In the genomic region with DNA sequence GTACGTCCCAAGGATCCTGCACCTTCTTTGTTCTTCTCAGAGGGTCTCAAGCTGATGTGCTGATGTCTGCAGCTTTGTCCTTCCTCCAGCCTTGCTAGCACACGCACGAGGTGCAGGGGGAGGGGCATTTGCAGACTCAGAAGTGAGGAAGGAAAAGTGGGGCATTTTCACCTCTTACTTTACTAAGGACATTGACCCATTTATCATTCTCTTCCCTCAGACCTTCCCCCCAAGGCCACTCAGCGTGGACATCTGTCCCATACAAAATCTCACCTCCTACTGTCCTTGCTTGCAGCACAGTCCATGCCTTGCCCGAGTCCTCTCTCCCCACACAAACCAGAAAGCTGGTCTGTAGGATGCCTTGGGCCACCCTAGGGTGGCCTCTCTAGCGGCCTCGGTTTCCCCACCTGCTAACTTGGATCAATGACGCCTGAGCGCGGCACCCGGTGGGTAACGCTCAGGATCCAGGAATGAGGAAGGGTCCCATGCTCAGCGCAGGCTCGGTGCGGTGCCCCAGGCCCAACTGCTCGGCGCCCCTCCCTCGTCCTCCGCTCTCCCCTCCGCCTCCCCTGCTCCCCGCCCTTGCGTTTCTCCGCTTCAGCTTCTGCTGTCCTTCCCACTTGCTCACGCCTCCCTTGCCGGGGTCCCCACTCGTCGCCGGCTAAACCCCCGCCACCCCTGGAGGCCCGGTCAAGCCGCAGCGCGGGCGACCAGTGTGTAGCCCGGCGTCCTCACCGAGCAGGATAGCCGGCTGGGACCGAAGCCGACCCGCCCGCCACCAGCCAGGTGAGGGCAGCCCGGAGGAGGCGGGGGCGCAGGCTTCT, we compare ENCODE assay signal across 8 mouse cellular contexts. TPM values are rescaled to one million over a fixed set of nuclear protein-coding genes. Genes with fewer than 3 reads are reported as not detected.
DNase-seq lines count a peak whose midpoint lies in the region; ATAC-seq and TF ChIP-seq lines count a peak whose summit lies in the region.

A gene (plus strand): TSS at position 643 of the 824 bp plus-strand sequence.

- H3K9ac ChIP-seq in embryonic facial prominence, embryonic 13.5 days = peak within 1 kb of the TSS; percentile 81
- peak within 1 kb of the TSS; percentile 52 for H3K9ac ChIP-seq in intestine, embryonic 15.5 days
- peak within 1 kb of the TSS; percentile 33; the same call in 1 of the 2 replicates for H3K9ac ChIP-seq in liver, embryonic 12.5 days

- peaks cover 66% of the 10 kb centered on the region for H3K27me3 ChIP-seq in heart, embryonic 10.5 days (ENCODE audit: insufficient read depth, poor library complexity, severe bottlenecking)
- H3K27me3 ChIP-seq in embryonic facial prominence, embryonic 13.5 days = peaks cover 64% of the 10 kb centered on the region
- H3K27me3 ChIP-seq in intestine, embryonic 15.5 days (replicated peaks) = peaks cover 41% of the 10 kb centered on the region
- H3K27me3 ChIP-seq in liver, embryonic 12.5 days (replicated peaks) = peaks cover 96% of the 10 kb centered on the region

- H3K4me2 ChIP-seq in embryonic facial prominence, embryonic 13.5 days = peak within 1 kb of the TSS; percentile 89
- H3K4me2 ChIP-seq in intestine, embryonic 15.5 days (replicated peaks) = peak within 1 kb of the TSS; percentile 95
- H3K4me2 ChIP-seq in liver, embryonic 12.5 days = peak within 1 kb of the TSS; percentile 70

- H3K36me3 ChIP-seq in heart, embryonic 10.5 days = no peaks in the 10 kb centered on the region
- H3K36me3 ChIP-seq in embryonic facial prominence, embryonic 13.5 days = no peaks in the 10 kb centered on the region
- H3K36me3 ChIP-seq in intestine, embryonic 15.5 days = no peaks in the 10 kb centered on the region
- H3K36me3 ChIP-seq in liver, embryonic 12.5 days = no peaks in the 10 kb centered on the region

- WGBS in heart, embryonic 10.5 days = 2% methylated on average over 45 of the region's 45 CpGs
- 1% methylated on average over 45 of the region's 45 CpGs for WGBS in embryonic facial prominence, embryonic 13.5 days
- 2% methylated on average over 45 of the region's 45 CpGs for WGBS in intestine, embryonic 15.5 days
- WGBS in liver, embryonic 12.5 days (ENCODE audit: insufficient replicate concordance) = 3% methylated on average over 45 of the region's 45 CpGs

- peak; percentile 65; the same call in 1 of the 2 replicates for ATAC-seq in embryonic facial prominence, embryonic 13.5 days (ENCODE audit: insufficient number of reproducible peaks, insufficient read depth, low FRiP score, low TSS enrichment, low read depth)
- ATAC-seq in intestine, embryonic 15.5 days = 0 out of 2 replicates have a peak, but pooled peaks have one; percentile 24
- ATAC-seq in liver, embryonic 12.5 days = no peak

- H3K4me3 ChIP-seq in heart, embryonic 10.5 days = peak within 1 kb of the TSS; percentile 68
- H3K4me3 ChIP-seq in bone marrow macrophage, adult 2 months (ENCODE audit: insufficient read depth, low read length) = peak within 1 kb of the TSS; percentile 11
- H3K4me3 ChIP-seq in embryonic facial prominence, embryonic 13.5 days = peak within 1 kb of the TSS; percentile 56
- peak within 1 kb of the TSS; percentile 49 for H3K4me3 ChIP-seq in intestine, embryonic 15.5 days (replicated peaks)
- peak within 1 kb of the TSS; percentile 52 for H3K4me3 ChIP-seq in liver, embryonic 12.5 days

- no peak for TF ChIP-seq CTCF in bone marrow macrophage, adult 2 months (IDR thresholded peaks at IDR 0.05; ENCODE audit: low read depth, low read length)

- H3K9me3 ChIP-seq in heart, embryonic 10.5 days = no peaks in the 10 kb centered on the region
- H3K9me3 ChIP-seq in embryonic facial prominence, embryonic 13.5 days = peaks cover 4% of the 10 kb centered on the region; the same call in 1 of the 2 replicates
- H3K9me3 ChIP-seq in intestine, embryonic 15.5 days = no peaks in the 10 kb centered on the region
- 0 out of 2 replicates have a peak, but pooled peaks cover 5% of the 10 kb centered on the region for H3K9me3 ChIP-seq in liver, embryonic 12.5 days (replicated peaks)

- intact Hi-C loops in heart, postnatal 36 days (cut with DNase I) = no loop called here

- TF ChIP-seq POLR2A in bone marrow macrophage, adult 2 months (IDR thresholded peaks at IDR 0.05; ENCODE audit: borderline replicate concordance, low read depth, low read length) = no peak

- peaks cover 47% of the 10 kb centered on the region for H3K4me1 ChIP-seq in heart, embryonic 10.5 days
- H3K4me1 ChIP-seq in bone marrow macrophage, adult 2 months (ENCODE audit: control insufficient read depth, insufficient read depth, low read length) = no peaks in the 10 kb centered on the region
- H3K4me1 ChIP-seq in embryonic facial prominence, embryonic 13.5 days = peaks cover 26% of the 10 kb centered on the region
- peaks cover 16% of the 10 kb centered on the region for H3K4me1 ChIP-seq in intestine, embryonic 15.5 days (replicated peaks)
- H3K4me1 ChIP-seq in liver, embryonic 12.5 days = peaks cover 43% of the 10 kb centered on the region

- peak within 1 kb of the TSS; percentile 80 for H3K27ac ChIP-seq in heart, embryonic 10.5 days
- no peak within 1 kb of the TSS for H3K27ac ChIP-seq in bone marrow macrophage, adult 2 months (ENCODE audit: insufficient read depth, low read depth, low read length)
- H3K27ac ChIP-seq in embryonic facial prominence, embryonic 13.5 days = no peak within 1 kb of the TSS
- H3K27ac ChIP-seq in intestine, embryonic 15.5 days = no peak within 1 kb of the TSS
- no peak within 1 kb of the TSS for H3K27ac ChIP-seq in liver, embryonic 12.5 days

- no peak for DNase-seq in heart, embryonic 10.5 days (ENCODE audit: low spot score)
- no peak for DNase-seq in heart, postnatal 36 days
- peak; percentile 72 for DNase-seq in right cerebral cortex, postnatal 4 days
- DNase-seq in adipocyte (ENCODE audit: low spot score) = no peak

RNA-seq across cellular contexts. Expression of the gene that starts here (rescaled TPM):
- polyA plus RNA-seq in heart, embryonic 10.5 days (2016; fragmentation: Nextera tagmentation; extraction: Ambion mirVana) = 8.6 and 11.1 TPM in 2 replicates
- total RNA-seq in heart, postnatal 36 days (2021) = 1 to 10 TPM; 2.6 to 5.1 TPM
- not detected in 2 replicates for polyA plus RNA-seq in bone marrow macrophage, adult 2 months (2012; ENCODE audit: insufficient read depth, insufficient read length, missing spikeins)
- polyA plus RNA-seq in embryonic facial prominence, embryonic 13.5 days (2015; fragmentation: Nextera tagmentation; extraction: Ambion mirVana) = 16.7 and 21.5 TPM in 2 replicates
- polyA plus RNA-seq in intestine, embryonic 15.5 days (2015; fragmentation: Nextera tagmentation; extraction: Ambion mirVana) = 6.9 and 8.8 TPM in 2 replicates
- polyA plus RNA-seq in liver, embryonic 12.5 days (2016; fragmentation: Nextera tagmentation; extraction: Ambion mirVana) = 6.6 and 7.3 TPM in 2 replicates

Comparison
In these comparisons a context has a peak if more than half of its experiments do, and no peak if none do; other contexts are left out.
1. H3K4me3 ChIP-seq: peak in every context shown above with its lines; median percentile 68 in heart, embryonic 10.5 days; 56 in embryonic facial prominence, embryonic 13.5 days; 52 in liver, embryonic 12.5 days; 49 in intestine, embryonic 15.5 days; 11 in bone marrow macrophage, adult 2 months.